In genomic region chr8:105606189-105607023, GRCm38 (mm10) we compare ENCODE assay signal across 8 mouse cellular contexts. TPM values are rescaled to one million over a fixed set of nuclear protein-coding genes. Genes with fewer than 3 reads are reported as not detected.
A peak's percentile ranks its signal among the peaks of the same experiment; 100 is the strongest.
DNase-seq lines count a peak whose midpoint lies in the region; ATAC-seq lines count a peak whose summit lies in the region.

No protein-coding gene starts in this region.

- peak; percentile 81 for ATAC-seq in hindbrain, embryonic 12.5 days (ENCODE audit: low FRiP score)

- H3K4me3 ChIP-seq in hindbrain, embryonic 12.5 days, result peak overlapping the region; percentile 86

- peaks cover 11% of the 10 kb centered on the region; the same call in 1 of the 2 replicates for H3K27me3 ChIP-seq in hindbrain, embryonic 12.5 days

- WGBS in hindbrain, embryonic 12.5 days, result 2% methylated on average over 28 of the region's 30 CpGs

- DNase-seq in MN1 (ENCODE audit: low spot score), result peak; percentile 90
- DNase-seq in cerebellum, postnatal 10 days, result peak; percentile 93 to 95
- peak; percentile 88 to 92 for DNase-seq in frontal cortex, postnatal 10 days (ENCODE audit: low spot score in 2 of 2)
- peak; percentile 85 for DNase-seq in layer of hippocampus, postnatal 36 days
- peak; percentile 88 for DNase-seq in lung, postnatal 14 days
- DNase-seq in ovary, postnatal 36 days (ENCODE audit: low spot score), result peak; percentile 75
- DNase-seq in thymus, postnatal 36 days, result peak; percentile 81 to 88

- H3K9me3 ChIP-seq in hindbrain, embryonic 12.5 days (replicated peaks), result no peaks in the 10 kb centered on the region

- no peaks in the 10 kb centered on the region for H3K36me3 ChIP-seq in hindbrain, embryonic 12.5 days

- H3K4me2 ChIP-seq in hindbrain, embryonic 12.5 days (replicated peaks), result peak overlapping the region; percentile 89

- H3K27ac ChIP-seq in hindbrain, embryonic 12.5 days, result peak overlapping the region; percentile 91

- H3K4me1 ChIP-seq in hindbrain, embryonic 12.5 days, result peaks cover 26% of the 10 kb centered on the region

- peak overlapping the region; percentile 94 for H3K9ac ChIP-seq in hindbrain, embryonic 12.5 days

RNA-seq across cellular contexts. Expression of gene Ripor1, which starts 1.4 kb away (rescaled TPM):
- 21.7 and 22.6 TPM in 2 replicates for polyA plus RNA-seq in hindbrain, embryonic 12.5 days (2016; fragmentation: Nextera tagmentation; extraction: Ambion mirVana)
- 10 to 100 TPM; 82.8 to 92.6 TPM for total RNA-seq in layer of hippocampus, postnatal 36 days (2021)

RNA-seq across cellular contexts. Expression of gene Ctcf, which starts 30.0 kb away (rescaled TPM):
- 132 and 139 TPM in 2 replicates for polyA plus RNA-seq in hindbrain, embryonic 12.5 days (2016; fragmentation: Nextera tagmentation; extraction: Ambion mirVana)
- 10 to 100 TPM; 73.6 to 80.1 TPM for total RNA-seq in layer of hippocampus, postnatal 36 days (2021)

RNA-seq across cellular contexts. Expression of gene Agrp, which starts 30.8 kb away (rescaled TPM):
- 1.3 TPM in 2 replicates for polyA plus RNA-seq in hindbrain, embryonic 12.5 days (2016; fragmentation: Nextera tagmentation; extraction: Ambion mirVana)
- not detected for total RNA-seq in layer of hippocampus, postnatal 36 days (2021)

RNA-seq across cellular contexts. Expression of gene Atp6v0d1, which starts 40.6 kb away (rescaled TPM):
- 117 and 127 TPM in 2 replicates for polyA plus RNA-seq in hindbrain, embryonic 12.5 days (2016; fragmentation: Nextera tagmentation; extraction: Ambion mirVana)
- total RNA-seq in layer of hippocampus, postnatal 36 days (2021), result 100 to 1,000 TPM; 288 to 305 TPM

Comparison
In these comparisons a context has a peak if more than half of its experiments do, and no peak if none do; other contexts are left out.
1. Peak in every context shown above with its lines: DNase-seq, ATAC-seq, H3K4me3 ChIP-seq and H3K27ac ChIP-seq.